Mouse (Mus musculus) hindbrain, embryonic 10.5 days (tissue): Measurements from ENCODE around the gene Sf1. TPM values are rescaled to one million over a fixed set of nuclear protein-coding genes. Genes with fewer than 3 reads are reported as not detected.

Experiments
- DNase-seq: peaks from one replicate; pipeline ENCODE4 v3.0.0-alpha.2; 2017; ENCODE audit warnings: low spot score
- H3K27ac ChIP-seq: fragments of 300-500 bp; sonication (generic); 2 replicates; pipeline ENCODE4 v1.5.1; 2016; ENCODE audit warnings: mild to moderate bottlenecking, moderate library complexity
- H3K27me3 ChIP-seq: fragments of 300-500 bp; sonication (generic); 2 replicates; pipeline ENCODE4 v1.6.1; 2016; ENCODE audit warnings: mild to moderate bottlenecking; ENCODE audit not compliant: poor library complexity, insufficient read depth, severe bottlenecking
- H3K36me3 ChIP-seq: fragments of 300-500 bp; sonication (generic); 2 replicates; pipeline ENCODE4 v1.6.1; 2016; ENCODE audit warnings: mild to moderate bottlenecking, moderate library complexity
- H3K4me1 ChIP-seq: fragments of 300-500 bp; sonication (generic); replicated peaks from 2 replicates; pipeline ENCODE4 v1.6.1; 2016; ENCODE audit warnings: mild to moderate bottlenecking
- H3K4me3 ChIP-seq: fragments of 300-500 bp; sonication (generic); 2 replicates; pipeline ENCODE4 v1.5.1; 2016; ENCODE audit warnings: mild to moderate bottlenecking, moderate library complexity
- H3K9me3 ChIP-seq: fragments of 300-500 bp; sonication (generic); 2 replicates; pipeline ENCODE4 v1.6.1; 2016; ENCODE audit warnings: mild to moderate bottlenecking, moderate library complexity
- WGBS: fragments of 180-500 bp; shearing (Covaris S2); methylation state at CpG from one replicate; pipeline ENCODE4 v1.1.7; 2016; 5-methylcytosine and 5-hydroxymethylcytosine counted together
- polyA plus RNA-seq: library from polyadenylated mRNA; unstranded; fragments of >200 nt; fragmentation: Nextera tagmentation; extraction: Ambion mirVana; gene quantifications from 2 replicates; pipeline ENCODE4 v1.2.1, GENCODE M21; 2016

Sf1 gene
- polyA plus RNA-seq, result 198 and 221 TPM in 2 replicates

DNA sequence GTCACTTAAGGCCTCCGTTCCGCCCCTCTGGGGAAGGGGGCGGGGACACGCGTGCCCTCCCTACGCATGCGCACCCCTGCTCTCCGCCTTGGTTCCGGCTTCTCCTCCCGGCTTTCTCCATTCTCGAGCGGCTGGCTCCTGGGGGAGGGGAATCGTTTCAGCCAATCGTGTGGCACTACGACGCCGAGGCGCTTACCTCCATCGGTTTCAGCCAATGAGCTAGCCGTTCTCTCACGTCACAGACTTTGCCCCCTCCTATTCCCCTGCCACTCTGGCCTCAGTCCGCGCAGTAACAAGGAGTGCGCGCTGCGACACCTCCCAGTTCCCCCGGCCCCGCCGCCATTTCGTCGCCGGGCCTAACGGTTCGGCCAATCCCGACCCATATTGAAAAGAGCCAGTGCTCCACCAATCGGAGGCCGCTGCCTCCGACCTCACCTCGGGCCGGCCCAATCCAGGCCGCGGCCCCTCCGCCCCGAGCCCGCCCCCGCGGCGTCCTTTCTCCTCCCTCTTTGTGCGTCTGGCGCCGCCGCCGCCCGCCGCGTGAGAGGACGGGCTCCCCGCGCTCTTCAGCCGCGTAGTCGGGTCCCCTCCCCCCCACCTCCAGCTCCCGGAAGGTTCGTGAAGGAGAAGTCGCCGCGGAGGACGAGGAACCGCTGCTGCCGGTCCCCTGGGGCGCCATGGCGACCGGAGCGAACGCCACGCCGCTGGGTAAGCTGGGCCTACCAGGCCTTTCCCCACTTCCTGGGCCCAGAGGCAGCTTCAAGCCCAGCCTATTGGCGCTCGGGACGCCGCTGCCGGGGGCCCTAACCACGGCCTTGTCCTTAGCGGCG, at the start of gene Sf1:
TSS of gene Sf1 (plus strand) at position 280 of the 830 bp plus-strand sequence.
- WGBS, result under 1% methylated on average over 85 of the region's 85 CpGs
- no peaks in the 10 kb centered on the region for H3K27me3 ChIP-seq
- peaks cover 45% of the 10 kb centered on the region for H3K36me3 ChIP-seq
- H3K4me1 ChIP-seq, result peaks cover 34% of the 10 kb centered on the region
- peak within 1 kb of the TSS; percentile 99 for H3K4me3 ChIP-seq
- DNase-seq, result peak; percentile 100
- H3K27ac ChIP-seq, result peak within 1 kb of the TSS; percentile 100
- no peaks in the 10 kb centered on the region for H3K9me3 ChIP-seq

GRCm38 (mm10) chr19:6313796-6314195, 49.7 kb upstream of the Sf1 start:
- Histone ChIP-seq H3K9me3 (no peaks in the 10 kb centered on the region), H3K4me3 (no peak overlapping the region), H3K27ac (no peak overlapping the region), H3K4me1 (peaks cover 12% of the 10 kb centered on the region; the same call in 1 of the 2 replicates), H3K36me3 (peaks cover 78% of the 10 kb centered on the region), H3K27me3 (no peaks in the 10 kb centered on the region)
- DNase-seq, result no peak
- WGBS, result 91% methylated on average over 8 of the region's 8 CpGs

- 83% methylated on average over 8 of the region's 8 CpGs for WGBS
- Histone ChIP-seq H3K4me1 (peaks cover 5% of the 10 kb centered on the region; the same call in 1 of the 2 replicates), H3K9me3 (no peaks in the 10 kb centered on the region), H3K27me3 (no peaks in the 10 kb centered on the region), H3K27ac (no peak overlapping the region), H3K36me3 (peaks cover 85% of the 10 kb centered on the region), H3K4me3 (no peak overlapping the region)
- DNase-seq, result no peak
Measured at GRCm38 (mm10) chr19:6314513-6314912, 49.0 kb upstream of the Sf1 start.

DNA sequence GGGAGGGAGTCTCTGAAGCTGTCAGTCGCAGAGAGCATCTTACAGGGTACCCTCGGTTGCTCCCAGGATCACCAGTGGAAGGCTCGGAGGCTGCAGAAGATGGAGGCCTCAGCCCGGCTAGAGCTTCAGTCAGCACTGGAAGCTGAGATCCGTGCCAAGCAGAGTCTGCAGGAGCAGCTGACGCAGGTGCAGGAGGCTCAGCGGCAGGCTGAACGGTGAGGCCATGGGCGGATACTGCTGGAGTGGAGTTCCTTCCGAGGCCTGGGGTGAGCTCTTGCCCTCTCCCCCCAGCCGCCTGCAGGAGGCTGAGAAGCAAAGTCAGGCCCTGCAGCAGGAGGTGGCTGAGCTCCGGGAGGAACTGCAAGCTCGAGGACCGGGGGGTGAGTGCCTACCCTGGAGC, 47.9 kb upstream of the Sf1 start:
- peaks cover 88% of the 10 kb centered on the region for H3K36me3 ChIP-seq
- WGBS, result 76% methylated on average over 14 of the region's 14 CpGs
- 0 out of 2 replicates have a peak, but pooled peaks cover 3% of the 10 kb centered on the region for H3K4me1 ChIP-seq
- DNase-seq, result no peak
- no peaks in the 10 kb centered on the region for H3K27me3 ChIP-seq
- no peaks in the 10 kb centered on the region for H3K9me3 ChIP-seq
- no peak overlapping the region for H3K4me3 ChIP-seq
- no peak overlapping the region for H3K27ac ChIP-seq

DNA sequence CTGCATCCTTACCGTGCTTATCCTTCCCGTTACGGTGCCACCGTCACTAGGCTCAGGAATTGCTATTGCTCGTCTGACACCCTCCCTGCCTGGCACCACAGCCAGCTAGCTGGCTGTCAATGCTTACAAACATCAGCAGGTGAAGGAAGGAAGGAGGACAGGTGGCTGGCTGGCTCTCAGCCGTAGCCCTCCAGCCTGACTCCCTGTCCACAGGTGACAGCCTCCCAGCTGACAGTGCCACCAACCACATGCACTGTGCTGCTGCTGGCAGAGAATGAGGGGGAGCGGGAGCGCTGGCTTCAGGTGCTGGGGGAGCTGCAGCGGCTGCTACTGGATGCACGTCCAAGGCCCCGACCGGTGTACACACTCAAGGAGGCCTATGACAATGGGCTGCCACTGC, 45.3 kb upstream of the Sf1 start:
- WGBS, result 93% methylated on average over 12 of the region's 12 CpGs
- no peaks in the 10 kb centered on the region for H3K9me3 ChIP-seq
- peaks cover 90% of the 10 kb centered on the region for H3K36me3 ChIP-seq
- DNase-seq, result no peak
- no peak overlapping the region for H3K27ac ChIP-seq
- H3K4me3 ChIP-seq, result no peak overlapping the region
- H3K27me3 ChIP-seq, result no peaks in the 10 kb centered on the region
- 0 out of 2 replicates have a peak, but pooled peaks cover 3% of the 10 kb centered on the region for H3K4me1 ChIP-seq

DNA sequence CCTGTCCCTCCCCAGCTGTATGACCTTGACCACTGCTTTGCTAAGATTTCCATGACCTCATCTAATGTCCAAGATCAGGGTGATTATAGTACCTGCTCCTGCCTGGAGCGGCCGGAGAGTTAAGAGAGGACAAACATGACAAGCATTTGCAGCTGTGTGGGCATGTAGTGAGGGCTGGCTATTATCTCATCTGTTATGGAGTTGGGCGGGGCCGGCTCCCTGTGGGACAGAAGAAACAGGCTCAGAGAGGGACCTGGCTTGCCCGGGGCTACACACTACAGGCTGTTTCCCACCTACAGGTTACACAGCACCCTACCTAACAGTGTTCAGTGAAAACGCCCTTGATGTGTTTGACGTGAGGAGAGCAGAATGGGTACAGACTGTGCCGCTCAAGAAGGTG, 42.1 kb upstream of the Sf1 start:
- H3K36me3 ChIP-seq, result peaks cover 66% of the 10 kb centered on the region
- WGBS, result 89% methylated on average over 8 of the region's 8 CpGs

DNA sequence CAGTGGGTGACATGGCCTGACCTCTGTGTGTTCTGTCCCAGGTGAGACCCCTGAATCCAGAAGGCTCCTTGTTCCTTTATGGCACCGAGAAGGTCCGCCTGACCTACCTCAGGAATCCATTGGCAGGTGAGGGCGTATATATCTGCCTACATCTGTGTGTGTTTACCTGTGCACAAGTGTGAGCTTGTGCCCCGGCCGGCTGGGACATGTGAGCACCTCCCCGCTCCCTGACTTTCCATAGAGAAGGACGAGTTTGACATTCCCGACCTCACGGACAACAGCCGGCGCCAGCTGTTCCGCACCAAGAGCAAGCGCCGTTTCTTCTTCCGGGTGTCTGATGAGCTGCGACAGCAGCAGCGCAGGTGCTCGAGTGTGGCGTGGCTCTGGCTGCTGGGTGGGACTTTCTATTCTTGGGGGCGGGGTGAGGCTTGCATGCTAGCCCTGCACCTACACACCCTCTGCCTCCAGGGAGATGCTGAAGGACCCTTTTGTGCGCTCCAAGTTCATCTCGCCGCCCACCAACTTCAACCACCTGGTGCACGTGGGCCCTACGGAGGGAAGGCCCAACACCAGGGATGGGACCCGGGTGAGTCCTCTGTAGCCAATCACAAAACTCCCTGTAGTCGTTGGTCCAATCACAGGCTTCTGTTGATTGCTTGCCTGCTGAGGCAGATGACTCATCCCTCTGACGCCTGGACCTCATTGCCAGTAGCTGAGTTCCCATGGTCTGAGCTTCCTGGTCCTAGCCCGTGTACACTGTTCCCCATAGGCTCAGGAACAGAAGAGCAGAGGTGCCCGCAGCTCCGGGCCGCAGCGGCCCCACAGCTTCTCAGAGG, 41.5 kb upstream of the Sf1 start:
- no peak overlapping the region for H3K4me3 ChIP-seq
- H3K27ac ChIP-seq, result no peak overlapping the region
- no peaks in the 10 kb centered on the region for H3K27me3 ChIP-seq
- peaks cover 60% of the 10 kb centered on the region for H3K36me3 ChIP-seq
- no peaks in the 10 kb centered on the region for H3K9me3 ChIP-seq
- DNase-seq, result no peak
- no peaks in the 10 kb centered on the region for H3K4me1 ChIP-seq
- 87% methylated on average over 33 of the region's 33 CpGs for WGBS

More for the DNA sequence above, 42.1 kb upstream of the Sf1 start:
- Histone ChIP-seq H3K4me1 (no peaks in the 10 kb centered on the region), H3K27me3 (no peaks in the 10 kb centered on the region), H3K4me3 (no peak overlapping the region), H3K27ac (no peak overlapping the region), H3K9me3 (no peaks in the 10 kb centered on the region)
- no peak for DNase-seq

DNA sequence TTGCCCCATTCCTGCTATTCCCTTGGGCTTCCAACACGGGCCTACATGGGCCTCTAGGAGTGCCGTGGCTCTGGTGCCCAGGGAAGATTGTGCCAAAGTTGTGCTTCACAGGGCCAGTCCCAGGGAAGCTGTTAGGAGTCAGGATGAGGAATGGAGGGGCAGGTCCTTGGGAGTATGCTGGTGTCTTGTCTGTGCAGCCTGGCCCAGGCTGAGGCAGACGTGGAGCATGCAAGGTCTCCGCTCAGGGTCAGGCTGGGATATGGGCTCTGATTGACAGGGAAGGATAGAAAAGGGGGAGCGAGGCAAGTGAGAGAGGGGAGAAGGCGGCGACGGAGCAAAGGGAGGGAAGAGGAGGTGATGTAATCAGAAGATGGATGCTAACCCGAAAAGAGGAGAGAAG, 38.7 kb upstream of the Sf1 start:
- no peaks in the 10 kb centered on the region for H3K27me3 ChIP-seq
- no peaks in the 10 kb centered on the region for H3K9me3 ChIP-seq
- no peaks in the 10 kb centered on the region for H3K4me1 ChIP-seq
- no peak overlapping the region for H3K27ac ChIP-seq
- H3K4me3 ChIP-seq, result no peak overlapping the region
- no peak for DNase-seq
- peaks cover 34% of the 10 kb centered on the region for H3K36me3 ChIP-seq
- 83% methylated on average over 9 of the region's 9 CpGs for WGBS

- H3K27me3 ChIP-seq, result no peaks in the 10 kb centered on the region
- WGBS, result 75% methylated on average over 5 of the region's 5 CpGs
Measured at GRCm38 (mm10) chr19:6331178-6331577, 32.3 kb upstream of the Sf1 start.

GRCm38 (mm10) chr19:6331719-6332516, 31.6 kb upstream of the Sf1 start:
- Histone ChIP-seq H3K27ac (peak overlapping the region; percentile 82), H3K27me3 (no peaks in the 10 kb centered on the region), H3K9me3 (no peaks in the 10 kb centered on the region), H3K4me1 (peaks cover 36% of the 10 kb centered on the region), H3K4me3 (peak overlapping the region; percentile 38), H3K36me3 (peaks cover 5% of the 10 kb centered on the region)
- DNase-seq, result peak; percentile 58
- WGBS, result 23% methylated on average over 13 of the region's 13 CpGs

More at GRCm38 (mm10) chr19:6331178-6331577, 32.3 kb upstream of the Sf1 start:
- Histone ChIP-seq H3K9me3 (no peaks in the 10 kb centered on the region), H3K4me1 (peaks cover 29% of the 10 kb centered on the region), H3K36me3 (no peaks in the 10 kb centered on the region), H3K27ac (no peak overlapping the region), H3K4me3 (peak overlapping the region; percentile 38; the same call in 1 of the 2 replicates)
- DNase-seq, result no peak

DNA sequence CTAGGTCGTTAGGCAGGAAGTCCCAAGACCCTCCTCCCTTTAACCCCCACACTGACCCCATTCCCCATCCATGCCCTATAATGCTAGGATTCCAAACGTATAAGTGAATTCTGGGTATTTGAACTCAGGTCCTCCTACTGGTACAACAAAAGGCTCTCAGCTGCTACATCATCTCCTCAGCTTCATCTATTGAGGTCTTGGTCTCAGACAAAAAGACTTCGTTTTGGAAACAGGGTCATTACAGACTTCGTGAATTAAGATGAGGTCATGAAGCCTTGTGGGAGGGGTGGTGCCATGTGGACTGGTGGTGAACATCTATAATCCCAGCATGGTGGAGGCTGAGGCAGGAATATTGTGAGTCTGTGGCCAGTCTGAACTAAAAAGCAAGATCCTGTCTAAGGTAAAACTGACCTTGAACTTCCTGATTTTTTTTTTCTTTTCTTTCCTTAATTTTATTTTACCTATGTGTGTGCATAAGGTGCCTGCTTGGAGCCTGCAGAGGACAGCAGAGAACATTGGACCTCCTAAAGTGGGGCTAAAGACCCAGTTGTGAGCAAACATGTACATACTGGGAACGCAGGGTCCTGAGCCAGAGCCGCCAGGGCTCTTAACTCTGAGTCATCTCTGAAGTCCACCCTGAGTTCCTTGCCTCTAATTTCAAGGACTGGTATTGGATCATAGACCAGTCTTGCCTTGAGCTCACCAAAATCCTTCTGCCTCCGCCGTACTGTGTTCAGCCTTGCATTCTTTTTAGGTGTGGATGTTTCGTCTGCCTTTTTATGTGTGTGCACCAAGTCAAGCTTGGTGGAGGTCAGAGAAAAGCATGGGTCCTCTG, 29.5 kb upstream of the Sf1 start:
- Histone ChIP-seq H3K4me1 (peaks cover 44% of the 10 kb centered on the region), H3K4me3 (peak overlapping the region; percentile 85), H3K36me3 (peaks cover 25% of the 10 kb centered on the region), H3K27me3 (no peaks in the 10 kb centered on the region), H3K27ac (peak overlapping the region; percentile 90), H3K9me3 (no peaks in the 10 kb centered on the region)
- 74% methylated on average over 9 of the region's 9 CpGs for WGBS
- no peak for DNase-seq
